Mouse (Mus musculus) heart, postnatal 10 days (tissue): ENCODE results near the gene Nfe2l1. TPM values are rescaled to one million over a fixed set of nuclear protein-coding genes. Genes with fewer than 3 reads are reported as not detected.
A peak's percentile ranks its signal among the peaks of the same experiment; 100 is the strongest.
"Not testable (repeated sequence)": the region's sequence is repeated elsewhere in the genome, so short reads cannot be mapped to it uniquely, and the experiment has no call there.

Experiments
- DNase-seq, 2 experiments: peaks; one replicate each; pipeline ENCODE4 v3.0.0; 2021
- intact Hi-C: fragments of 180-260 bp; cut with DNase I; formaldehyde crosslinking; loops from one replicate; pipeline ENCODE4 v1.15.1; 2025
- microRNA-seq, 2 experiments: library from miRNA; unstranded; fragments of <30 nt; microRNA quantifications; one replicate each; pipeline ENCODE4 v1.2.0; 2022
- total RNA-seq, 2 experiments: library from RNA; stranded (reverse); gene quantifications; 2 replicates each; pipeline ENCODE4 v1.2.3; 2021

The Nfe2l1 gene
- total RNA-seq, 2 experiments from 2014 or later: 302 to 348 TPM

DNA sequence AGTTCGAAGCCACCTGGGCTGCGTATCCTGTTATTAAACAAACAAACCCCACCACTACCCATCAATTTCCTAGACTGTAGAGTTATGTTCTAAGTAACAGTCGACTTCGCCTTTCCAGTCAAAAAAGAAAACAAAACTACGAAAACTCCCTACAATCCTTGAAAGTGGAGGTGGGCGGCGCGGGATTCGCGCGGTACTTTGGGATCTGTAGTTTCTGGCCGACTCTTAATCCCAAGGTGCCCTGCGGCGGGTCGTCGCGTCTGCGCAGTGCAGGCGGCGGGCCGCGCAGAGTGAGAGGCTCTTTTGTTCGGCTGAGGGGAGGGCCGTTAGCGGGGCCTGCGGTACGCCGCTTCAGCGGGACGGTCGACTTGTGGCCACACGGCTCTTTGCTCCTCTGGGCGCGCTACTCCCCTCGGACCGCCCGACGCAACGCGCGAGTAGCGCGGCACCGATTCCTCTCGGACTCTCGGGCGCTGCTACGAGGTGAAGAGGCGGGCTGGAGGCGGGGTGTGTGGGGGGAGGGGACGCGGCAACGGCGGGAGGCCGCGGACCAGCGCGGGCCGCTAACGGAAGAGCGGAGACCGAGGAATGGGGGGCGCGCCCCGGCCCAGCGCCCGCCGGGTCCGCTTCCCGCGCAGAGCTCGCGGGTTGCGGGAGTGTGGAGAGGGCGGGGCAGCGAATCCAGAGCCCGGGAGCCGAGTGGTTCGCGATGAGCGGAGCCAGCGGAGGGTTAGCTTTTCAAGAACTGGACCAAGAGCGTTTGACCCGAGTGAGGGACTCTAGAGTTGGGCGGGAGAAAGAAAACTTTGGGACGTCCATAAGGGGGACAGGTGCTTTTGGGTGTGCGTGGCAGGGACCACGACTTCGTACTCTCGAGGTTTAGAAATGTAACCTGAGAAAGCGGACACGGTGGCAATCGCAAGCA, 40.6 kb downstream of the Nfe2l1 start, which contains the start of gene Cbx1:
TSS of gene Cbx1 (plus strand) at position 257 of the 925 bp plus-strand sequence.
- intact Hi-C loops: loop anchor here (2.0 kb wide), 1 partner anchor 38 kb away; no protein-coding TSS in a partner anchor
- peak; percentile 93 to 95 for DNase-seq

GRCm38 (mm10) chr11:96786731-96787450, 42.9 kb downstream of the Nfe2l1 start:
- DNase-seq: no peak
- intact Hi-C loops: no loop called here

DNA sequence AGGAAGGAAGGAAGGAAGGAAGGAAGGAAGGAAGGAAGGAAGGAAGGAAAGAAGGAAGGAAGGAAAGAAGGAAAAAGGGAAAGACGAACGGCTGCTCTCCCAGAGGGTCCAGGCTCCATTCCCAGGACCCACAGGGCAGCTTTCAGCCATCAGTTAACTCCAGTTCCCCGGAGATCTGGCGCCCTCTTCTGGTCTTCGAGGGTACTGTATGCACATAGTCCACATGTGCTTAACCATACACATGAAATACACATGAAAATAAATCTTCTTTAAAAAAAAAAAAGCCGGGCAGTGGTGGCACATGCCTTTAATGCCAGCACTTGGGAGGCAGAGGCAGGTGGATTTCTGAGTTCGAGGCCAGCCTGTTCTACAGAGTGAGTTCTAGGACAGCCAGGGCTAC, 44.9 kb downstream of the Nfe2l1 start:
- peak; percentile 58 to 80 for DNase-seq
- intact Hi-C loops: not testable (repeated sequence)

DNA sequence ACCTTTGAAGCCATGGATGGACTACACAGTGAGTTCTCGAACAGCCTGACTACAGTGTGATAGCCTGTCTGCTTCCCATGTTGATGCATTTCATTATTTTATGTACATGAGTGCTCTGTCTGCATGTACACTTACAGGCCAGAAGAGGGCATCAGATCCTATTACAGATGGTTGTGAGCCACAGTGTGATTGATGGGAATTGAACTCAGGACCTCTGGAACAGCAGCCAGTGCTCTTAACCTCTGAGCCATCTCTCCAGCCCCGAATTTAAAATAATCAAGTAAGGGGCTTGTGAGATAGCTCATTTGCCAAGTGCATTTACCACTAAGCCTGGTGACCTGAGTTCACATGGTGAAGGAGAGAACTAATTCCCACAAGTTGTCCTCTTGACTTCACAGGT, 48.3 kb downstream of the Nfe2l1 start:
- no peak for DNase-seq
- intact Hi-C loops: no loop called here

- no peak for DNase-seq
- intact Hi-C loops: no loop called here
These were observed 49.5 kb downstream of the Nfe2l1 start for GRCm38 (mm10) chr11:96780306-96780705.

GRCm38 (mm10) chr11:96778061-96778627, 51.6 kb downstream of the Nfe2l1 start:
- not testable (repeated sequence) for DNase-seq
- intact Hi-C loops: loop anchor here (5.0 kb wide), 2 partner anchors 84 to 139 kb away; partner anchors contain the start of gene Cdk5rap3

GRCm38 (mm10) chr11:96776968-96777962, 52.5 kb downstream of the Nfe2l1 start, which contains the start of gene Snx11:
Gene Snx11 (minus strand): TSS chr11:96777559.
- peak; percentile 100 for DNase-seq
- intact Hi-C loops: loop anchor here (5.0 kb wide), 2 partner anchors 85 to 140 kb away; partner anchors contain the start of gene Cdk5rap3

DNA sequence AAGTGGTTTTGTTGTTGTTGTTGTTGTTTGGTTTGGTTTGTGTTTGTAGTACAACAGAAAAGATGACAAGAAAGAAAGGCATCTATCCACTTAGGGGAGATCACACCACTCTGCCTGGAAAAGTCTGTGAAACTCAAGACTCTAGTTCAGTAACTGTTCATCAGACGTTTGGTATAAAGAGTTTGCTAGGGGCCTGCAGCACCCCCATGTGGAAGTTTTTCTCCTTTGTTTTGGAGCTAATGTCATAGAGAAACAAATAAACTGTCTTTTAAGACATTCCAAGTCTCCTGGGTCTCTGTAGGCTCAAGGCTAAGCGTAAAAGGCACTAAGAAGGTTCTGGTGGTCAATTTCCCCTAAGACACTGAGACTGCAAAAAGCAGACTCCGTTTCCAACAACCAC, 53.7 kb downstream of the Nfe2l1 start:
- no peak for DNase-seq
- intact Hi-C loops: loop anchor here (5.0 kb wide), 2 partner anchors 86 to 141 kb away; partner anchors contain the start of gene Cdk5rap3

- intact Hi-C loops: loop anchor here (5.0 kb wide), 2 partner anchors 87 to 142 kb away; partner anchors contain the start of gene Cdk5rap3
- DNase-seq: no peak
These were observed 54.1 kb downstream of the Nfe2l1 start for GRCm38 (mm10) chr11:96775665-96776064.

GRCm38 (mm10) chr11:96775063-96775462, 54.7 kb downstream of the Nfe2l1 start:
- intact Hi-C loops: loop anchor here (5.0 kb wide), 2 partner anchors 87 to 142 kb away; partner anchors contain the start of gene Cdk5rap3
- no peak for DNase-seq

DNA sequence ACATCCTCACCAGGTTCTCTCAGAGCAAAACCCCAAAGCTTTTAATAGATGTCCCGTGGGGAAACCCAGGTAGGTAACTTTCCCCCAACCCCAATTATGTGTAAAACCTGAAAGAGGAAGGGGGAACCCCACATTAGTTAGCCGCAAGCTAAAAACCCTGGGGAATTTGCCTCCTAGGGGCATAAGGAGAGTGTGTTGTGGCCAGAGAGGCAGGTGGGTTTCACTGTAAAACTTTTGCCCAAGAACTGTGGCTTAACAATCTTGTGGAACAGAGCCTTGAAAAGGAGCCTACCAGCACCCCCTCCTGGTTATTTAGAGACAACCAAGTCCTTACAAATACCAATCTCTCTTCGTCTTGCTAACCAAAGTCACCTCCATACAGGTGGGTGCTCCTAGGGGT, 55.2 kb downstream of the Nfe2l1 start:
- intact Hi-C loops: no loop called here

DNA sequence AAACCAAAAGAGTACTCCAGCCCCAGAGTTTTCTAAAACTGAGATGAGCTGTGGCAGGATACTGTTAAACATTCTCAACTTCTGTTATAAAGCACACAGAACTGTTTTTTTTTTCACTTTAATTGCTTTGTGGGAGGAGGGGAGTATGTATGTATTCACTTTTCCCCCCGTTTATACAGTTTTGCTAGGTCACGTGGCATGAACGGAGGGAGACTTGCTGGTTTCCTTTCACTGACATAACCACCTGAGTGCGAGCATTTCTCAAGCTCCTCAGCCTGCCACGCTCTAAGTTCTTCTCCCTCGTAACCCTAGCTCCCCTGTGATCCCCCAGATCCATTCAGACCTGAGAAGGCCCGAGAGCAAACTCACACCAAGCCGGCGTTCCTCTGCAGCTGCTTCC, 57.4 kb downstream of the Nfe2l1 start:
- no peak for DNase-seq
- intact Hi-C loops: no loop called here

More for the DNA sequence above, 55.2 kb downstream of the Nfe2l1 start:
- no peak for DNase-seq

DNA sequence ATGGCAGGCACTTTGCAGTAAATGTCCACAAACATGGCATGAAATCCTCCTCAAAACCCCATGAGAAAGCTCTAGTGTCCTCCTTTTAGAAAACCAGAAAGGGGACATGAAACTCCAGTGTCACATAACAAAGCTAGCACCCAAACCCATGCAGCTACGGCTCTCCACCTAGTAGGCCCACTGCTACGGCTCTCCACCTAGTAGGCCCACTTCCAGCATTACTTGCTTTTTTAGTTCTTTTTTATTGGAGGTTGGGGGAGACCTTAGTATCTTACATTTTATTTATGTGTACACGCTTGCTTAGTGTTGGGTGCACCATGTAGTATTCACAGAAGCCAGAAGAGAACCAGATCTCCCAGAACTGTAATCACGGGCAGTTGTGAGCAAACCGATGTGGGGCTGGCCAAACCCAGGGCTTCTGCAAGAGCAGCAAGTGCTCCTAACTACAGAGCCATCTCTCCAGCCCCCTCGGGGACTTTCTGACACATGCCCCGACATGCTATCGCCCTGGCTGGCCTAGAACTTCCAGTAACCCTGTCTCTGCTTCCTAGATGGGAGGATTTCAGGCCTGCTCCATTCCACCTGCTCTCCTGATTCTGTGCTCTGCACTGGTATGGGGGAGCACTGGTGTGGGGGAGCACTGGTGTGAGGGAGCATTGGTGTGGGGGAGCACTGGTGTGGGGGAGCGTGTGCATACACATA, 58.3 kb downstream of the Nfe2l1 start:
- DNase-seq: no peak
- intact Hi-C loops: no loop called here

- no peak for DNase-seq
- intact Hi-C loops: no loop called here
These were observed 61.5 kb downstream of the Nfe2l1 start for GRCm38 (mm10) chr11:96768240-96768639.

Small RNAs within 50 kb of the gene (microRNA-seq; reads per million reads assigned to microRNA genes)
- 770 to 845 reads per million in 2 experiments for gene Mir152

Other genes with a start within 250 kb of the Nfe2l1 start
- gene Snx11, start 52.4 kb downstream of the Nfe2l1 start, total RNA-seq: 10 to 100 TPM; 14.6 to 15.1 TPM
- gene Cbx1, start 40.8 kb downstream of the Nfe2l1 start, total RNA-seq: 10 to 100 TPM; 46.2 to 59.2 TPM
- 10 to 100 TPM; 43.8 to 50.3 TPM for gene Copz2, start 19.9 kb upstream of the Nfe2l1 start, total RNA-seq
- 10 to 100 TPM; 28.0 to 30.8 TPM for gene Cdk5rap3, start 86.5 kb upstream of the Nfe2l1 start, total RNA-seq
- gene Prr15l, start 98.1 kb upstream of the Nfe2l1 start, total RNA-seq: under 1 TPM; 0.47 to 0.74 TPM
- gene Pnpo, start 114.0 kb upstream of the Nfe2l1 start, total RNA-seq: 10 to 100 TPM; 11.8 to 12.8 TPM
- 10 to 100 TPM; 15.0 to 16.1 TPM for gene Sp2, start 153.0 kb upstream of the Nfe2l1 start, total RNA-seq
- gene Sp6, start 183.4 kb upstream of the Nfe2l1 start, total RNA-seq: under 1 TPM; 0.12 to 0.15 TPM
- 10 to 100 TPM; 11.3 to 16.1 TPM for gene Scrn2, start 200.0 kb upstream of the Nfe2l1 start, total RNA-seq
- gene Lrrc46, start 211.4 kb upstream of the Nfe2l1 start, total RNA-seq: under 1 TPM; 0.31 to 0.45 TPM
- 10 to 100 TPM; 85.0 to 86.5 TPM for gene Mrpl10, start 211.6 kb upstream of the Nfe2l1 start, total RNA-seq
- gene Osbpl7, start 220.7 kb upstream of the Nfe2l1 start, total RNA-seq: 1 to 10 TPM; 5.7 to 6.1 TPM